Mouse (Mus musculus) CH12.LX (cell line): ENCODE results near the gene Gpx6. TPM values are rescaled to one million over a fixed set of nuclear protein-coding genes. Genes with fewer than 3 reads are reported as not detected.

ENCODE experiments used
- DNase-seq: peaks from one replicate; pipeline ENCODE4 v3.0.0-alpha.2; 2013; ENCODE audit errors: extremely low read depth
- H3K27ac ChIP-seq: 2 replicates; pipeline ENCODE4 v1.5.1; 2012; ENCODE audit warnings: low read depth, mild to moderate bottlenecking, control low read depth, moderate library complexity; ENCODE audit not compliant: insufficient read depth
- H3K27me3 ChIP-seq: replicated peaks from 2 replicates; pipeline ENCODE3; 2012; ENCODE audit warnings: inconsistent platforms
- H3K36me3 ChIP-seq, 2 experiments: replicated peaks in 1 of 2; 2 replicates each; pipeline versions ENCODE3 to v1.6.1; 2012; ENCODE audit warnings: inconsistent platforms in 1 of 2, low read length in 1 of 2, mild to moderate bottlenecking in 1 of 2, mixed read lengths in 1 of 2, moderate library complexity in 1 of 2; ENCODE audit not compliant: control insufficient read depth in 1 of 2, insufficient read depth in 1 of 2
- H3K4me1 ChIP-seq, 2 experiments: 2 replicates each; pipeline ENCODE4 v1.6.1; 2012; ENCODE audit warnings: inconsistent platforms in 1 of 2, moderate library complexity in 1 of 2; ENCODE audit not compliant: insufficient read depth in 2 of 2, control insufficient read depth in 1 of 2
- H3K4me2 ChIP-seq: 2 replicates; pipeline ENCODE4 v1.6.1; 2012; ENCODE audit warnings: low read depth, mild to moderate bottlenecking, control low read depth; ENCODE audit not compliant: poor library complexity, insufficient read depth, severe bottlenecking
- H3K4me3 ChIP-seq, 3 experiments: fragments of 150-350 bp in 1 of 3; sonication (generic) in 1 of 3; replicated peaks in 1 of 3; 2 replicates each; pipeline versions ENCODE3 to v1.5.1; 2011 to 2012; ENCODE audit warnings: low read depth in 2 of 3, low read length in 2 of 3, mild to moderate bottlenecking in 2 of 3, moderate library complexity in 2 of 3, control low read depth in 1 of 3, improper control_type of control experiment in 1 of 3, inconsistent platforms in 1 of 3, mixed read lengths in 1 of 3; ENCODE audit not compliant: poor library complexity in 1 of 3
- H3K79me2 ChIP-seq: replicated peaks from 2 replicates; pipeline ENCODE4 v1.6.1; 2012; ENCODE audit warnings: mild to moderate bottlenecking, moderate library complexity; ENCODE audit not compliant: control insufficient read depth, poor library complexity, insufficient read depth, severe bottlenecking; ENCODE audit errors: extremely low read depth
- H3K9ac ChIP-seq: 2 replicates; pipeline ENCODE4 v1.6.1; 2012; ENCODE audit warnings: low read depth, mild to moderate bottlenecking, control low read depth, moderate library complexity; ENCODE audit not compliant: insufficient read depth
- H3K9me3 ChIP-seq: replicated peaks from 2 replicates; pipeline ENCODE3; 2012; ENCODE audit warnings: low read length, inconsistent platforms, mixed read lengths
- BHLHE40 ChIP-seq: IDR thresholded peaks from 2 replicates; pipeline ENCODE4 v1.6.1; 2011; ENCODE audit warnings: mild to moderate bottlenecking, low read depth, low read length, improper control_type of control experiment
- CHD1 ChIP-seq: IDR thresholded peaks from 2 replicates; pipeline ENCODE4 v1.6.1; 2012; ENCODE audit warnings: low read depth, low read length, improper control_type of control experiment, inconsistent platforms
- CHD2 ChIP-seq: IDR thresholded peaks from 2 replicates; pipeline ENCODE4 v1.6.1; 2011; ENCODE audit warnings: low read length, improper control_type of control experiment
- E2F4 ChIP-seq: IDR thresholded peaks from 2 replicates; pipeline ENCODE4 v1.6.1; 2011; ENCODE audit warnings: low read depth, low read length, improper control_type of control experiment; ENCODE audit not compliant: insufficient replicate concordance
- ELF1 ChIP-seq: IDR thresholded peaks from 2 replicates; pipeline ENCODE4 v1.6.1; 2014; ENCODE audit warnings: low read depth, mild to moderate bottlenecking, inconsistent platforms, low read length, improper control_type of control experiment
- EP300 ChIP-seq: IDR thresholded peaks from 2 replicates; pipeline ENCODE4 v1.6.1; 2011; ENCODE audit warnings: low read length, improper control_type of control experiment
- HCFC1 ChIP-seq: IDR thresholded peaks from 2 replicates; pipeline ENCODE4 v1.6.1; 2012; ENCODE audit warnings: low read depth, mild to moderate bottlenecking, inconsistent platforms, low read length, improper control_type of control experiment
- JUND ChIP-seq: conservative IDR thresholded peaks from 2 replicates; pipeline ENCODE4 v1.6.1; 2011; ENCODE audit warnings: low read depth, low read length, improper control_type of control experiment
- MAFK ChIP-seq: IDR thresholded peaks from 2 replicates; pipeline ENCODE4 v1.6.1; 2011; ENCODE audit warnings: low read length, improper control_type of control experiment; ENCODE audit not compliant: insufficient replicate concordance
- MEF2A ChIP-seq: IDR thresholded peaks from 2 replicates; pipeline ENCODE4 v1.6.1; 2014; ENCODE audit warnings: low read depth, mild to moderate bottlenecking, inconsistent platforms, low read length, improper control_type of control experiment, borderline replicate concordance
- MXI1 ChIP-seq: IDR thresholded peaks from 2 replicates; pipeline ENCODE4 v1.6.1; 2011; ENCODE audit warnings: mild to moderate bottlenecking, low read depth, low read length, improper control_type of control experiment
- PAX5 ChIP-seq: IDR thresholded peaks from 2 replicates; pipeline ENCODE4 v1.6.1; 2012; ENCODE audit warnings: low read length, inconsistent platforms, mixed read lengths
- SIN3A ChIP-seq: IDR thresholded peaks from 2 replicates; pipeline ENCODE4 v1.6.1; 2012; ENCODE audit warnings: low read length, improper control_type of control experiment, inconsistent platforms
- SMC3 ChIP-seq: IDR thresholded peaks from 2 replicates; pipeline ENCODE4 v1.6.1; 2011; ENCODE audit warnings: low read depth, low read length, improper control_type of control experiment
- TBP ChIP-seq: conservative IDR thresholded peaks from 2 replicates; pipeline ENCODE4 v1.6.1; 2011; ENCODE audit warnings: low read depth, low read length, improper control_type of control experiment
- USF1 ChIP-seq: IDR thresholded peaks from 2 replicates; pipeline ENCODE4 v1.6.1; 2014; ENCODE audit warnings: low read depth, mild to moderate bottlenecking, inconsistent platforms, low read length, improper control_type of control experiment
- USF2 ChIP-seq: conservative IDR thresholded peaks from 2 replicates; pipeline ENCODE4 v1.6.1; 2011; ENCODE audit warnings: low read depth, low read length, improper control_type of control experiment
- ZC3H11A ChIP-seq: IDR thresholded peaks from 2 replicates; pipeline ENCODE4 v1.6.1; 2012; ENCODE audit warnings: low read depth, mild to moderate bottlenecking, inconsistent platforms, low read length, improper control_type of control experiment
- ZKSCAN1 ChIP-seq: IDR thresholded peaks from 2 replicates; pipeline ENCODE4 v1.6.1; 2012; ENCODE audit warnings: low read depth, inconsistent platforms, low read length, improper control_type of control experiment, borderline replicate concordance
- ZMIZ1 ChIP-seq: IDR thresholded peaks from 2 replicates; pipeline ENCODE4 v1.6.1; 2012; ENCODE audit warnings: low read depth, mild to moderate bottlenecking, inconsistent platforms, low read length, improper control_type of control experiment
- ZNF384 ChIP-seq: IDR thresholded peaks from 2 replicates; pipeline ENCODE4 v1.6.1; 2012; ENCODE audit warnings: low read depth, low read length, improper control_type of control experiment, inconsistent platforms
- dilution Hi-C: fragments of 300-500 bp; cut with MboI; formaldehyde crosslinking; loops from 2 replicates; pipeline ENCODE4 v1.14.3; 2020; ENCODE audit warnings: low sequenced_read_pairs; ENCODE audit not compliant: extremely low pct_unique_long_range_greater_than_20kb, extremely low pct_ligation_motif_present
- in situ Hi-C: fragments of 300-500 bp; cut with MboI; formaldehyde crosslinking; loops from 3 replicates; pipeline ENCODE4 v1.14.3; 2019; ENCODE audit warnings: low sequenced_read_pairs, low pct_ligation_motif_present, low pct_unique_long_range_greater_than_20kb, mixed read lengths
- polyA plus RNA-seq: library from polyadenylated mRNA; unstranded; fragments of >175 nt; gene quantifications from 2 replicates; pipeline ENCODE4 v1.2.1, GENCODE M21; 2012; ENCODE audit warnings: low read depth; ENCODE audit not compliant: insufficient read length
- total RNA-seq, 2 experiments: library from RNA; depleted of rRNA; stranded (reverse); fragments of 300-350 nt in 1 of 2; fragments of >200 nt in 1 of 2; gene quantifications; 2 replicates each; pipeline ENCODE4 v1.2.3; 2012 to 2014

Gene Gpx6
- total and polyA plus RNA-seq, 3 experiments = 1.4 to 2.2 TPM; not detected in 1

GRCm38 (mm10) chr13:21304483-21305066, 7.3 kb upstream of the Gpx6 start:
- DNase-seq = no peak
- in situ Hi-C loops (no loop called here), dilution Hi-C loops (no loop called here)
- Histone ChIP-seq H3K4me1 (peaks cover 0 to 1% of the 10 kb centered on the region in 2 experiments; a peak in 1 of 4 replicates), H3K9me3 (no peaks in the 10 kb centered on the region), H3K36me3 (no peaks in the 10 kb centered on the region), H3K9ac (no peak overlapping the region), H3K27ac (no peak overlapping the region), H3K4me3 (no peak overlapping the region), H3K27me3 (no peaks in the 10 kb centered on the region), H3K4me2 (no peak overlapping the region; the same call in 1 of the 2 replicates), H3K79me2 (no peaks in the 10 kb centered on the region)
- TF ChIP-seq BHLHE40 = no peak
- TF ChIP-seq ZC3H11A = no peak
- no peak for TF ChIP-seq USF2
- TF ChIP-seq HCFC1 = no peak
- no peak for TF ChIP-seq ELF1
- TF ChIP-seq MEF2A = no peak
- TF ChIP-seq ZKSCAN1 = no peak
- TF ChIP-seq SIN3A = no peak
- no peak for TF ChIP-seq PAX5
- no peak for TF ChIP-seq ZMIZ1

- peak; percentile 51 for DNase-seq
- H3K4me2 ChIP-seq = no peak overlapping the region
- no peaks in the 10 kb centered on the region for H3K36me3 ChIP-seq
- H3K9me3 ChIP-seq = no peaks in the 10 kb centered on the region
- dilution Hi-C loops = no loop called here
- in situ Hi-C loops = no loop called here
- H3K27me3 ChIP-seq = no peaks in the 10 kb centered on the region
- TF ChIP-seq MAFK (peak; percentile 97), PAX5 (no peak)
- no peak overlapping the region for H3K9ac ChIP-seq
- no peak overlapping the region for H3K27ac ChIP-seq
- no peak overlapping the region for H3K4me3 ChIP-seq
- peaks cover 4 to 16% of the 10 kb centered on the region in 2 experiments; a peak in 3 of 4 replicates for H3K4me1 ChIP-seq
- H3K79me2 ChIP-seq = no peaks in the 10 kb centered on the region
Measured at GRCm38 (mm10) chr13:21309788-21310187, 2.1 kb upstream of the Gpx6 start.

GRCm38 (mm10) chr13:21312854-21313253, 929 bp downstream of the Gpx6 start:
- H3K4me1 ChIP-seq = peaks cover 4 to 16% of the 10 kb centered on the region in 2 experiments; a peak in 3 of 4 replicates
- no peaks in the 10 kb centered on the region for H3K79me2 ChIP-seq
- dilution Hi-C loops = no loop called here
- no peak overlapping the region for H3K4me3 ChIP-seq
- DNase-seq = no peak
- H3K36me3 ChIP-seq = no peaks in the 10 kb centered on the region
- no peak overlapping the region for H3K9ac ChIP-seq
- no peaks in the 10 kb centered on the region for H3K9me3 ChIP-seq
- H3K27ac ChIP-seq = no peak overlapping the region
- H3K27me3 ChIP-seq = no peaks in the 10 kb centered on the region
- H3K4me2 ChIP-seq = no peak overlapping the region
- in situ Hi-C loops = no loop called here
- TF ChIP-seq EP300 (no peak), USF1 (no peak), JUND (no peak), TBP (no peak), MXI1 (no peak), SMC3 (no peak), ZKSCAN1 (no peak), ZC3H11A (no peak), CHD2 (no peak), ZNF384 (no peak), E2F4 (no peak), CHD1 (no peak)
- TF ChIP-seq, all 38 proteins: peak for 0
